Mouse (Mus musculus) layer of hippocampus, postnatal 25 days (tissue): Measurements from ENCODE around the gene Prmt8. TPM values are rescaled to one million over a fixed set of nuclear protein-coding genes. Genes with fewer than 3 reads are reported as not detected.

Source experiments
- DNase-seq, 2 experiments: peaks; one replicate each; pipeline ENCODE4 v3.0.0; 2022; ENCODE audit warnings: mixed read lengths in 2 of 2, low spot score in 1 of 2; ENCODE audit errors: extremely low spot score in 1 of 2
- microRNA-seq, 2 experiments: library from miRNA; unstranded; fragments of <30 nt; microRNA quantifications; one replicate each; pipeline ENCODE4 v1.2.0; 2021
- total RNA-seq, 2 experiments: library from RNA; stranded (reverse); gene quantifications; 2 replicates each; pipeline ENCODE4 v1.2.3; 2021

Prmt8 gene
- total RNA-seq, 2 experiments from 2014 or later = 66.7 to 71.6 TPM

DNA sequence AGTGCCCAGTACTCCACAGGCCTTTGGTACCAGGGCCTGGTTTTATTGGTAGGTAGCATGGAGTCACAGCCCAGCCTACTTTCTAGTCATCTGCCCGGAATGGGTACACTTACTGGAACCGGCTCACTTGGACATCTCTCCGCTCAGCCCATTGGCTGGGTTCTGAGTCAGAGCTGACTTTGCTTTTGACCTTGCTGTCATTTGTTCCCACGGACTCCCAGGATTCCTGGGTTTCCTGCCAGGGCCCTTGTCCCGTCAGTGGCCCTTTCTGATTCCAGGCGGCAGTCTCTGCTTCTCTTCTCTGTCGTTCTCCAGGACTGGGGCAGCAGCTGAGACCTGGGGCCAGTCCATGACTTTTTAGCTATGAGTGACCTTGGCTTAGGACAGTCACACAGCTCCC, 97.2 kb downstream of the Prmt8 start:
- DNase-seq = no peak

DNA sequence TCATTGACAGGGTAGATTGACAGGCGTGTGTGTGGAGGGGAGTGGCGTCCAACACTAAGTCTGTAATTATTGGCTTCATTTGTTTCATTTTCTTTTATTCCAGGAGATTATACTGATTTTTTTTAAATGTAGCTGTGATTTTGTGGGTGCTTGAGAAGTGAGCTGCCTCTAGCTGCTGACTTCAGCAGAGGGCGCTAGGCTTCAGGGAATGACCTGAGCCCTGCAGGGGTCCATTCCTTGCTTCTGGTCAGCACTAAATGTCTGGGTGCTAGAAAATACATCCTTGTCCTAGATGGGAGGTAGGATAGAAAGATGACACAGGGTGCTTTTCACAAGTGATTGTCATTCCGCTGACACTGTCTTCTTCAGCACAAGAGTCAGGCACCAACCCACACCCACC, 99.2 kb downstream of the Prmt8 start:
- DNase-seq = no peak

DNA sequence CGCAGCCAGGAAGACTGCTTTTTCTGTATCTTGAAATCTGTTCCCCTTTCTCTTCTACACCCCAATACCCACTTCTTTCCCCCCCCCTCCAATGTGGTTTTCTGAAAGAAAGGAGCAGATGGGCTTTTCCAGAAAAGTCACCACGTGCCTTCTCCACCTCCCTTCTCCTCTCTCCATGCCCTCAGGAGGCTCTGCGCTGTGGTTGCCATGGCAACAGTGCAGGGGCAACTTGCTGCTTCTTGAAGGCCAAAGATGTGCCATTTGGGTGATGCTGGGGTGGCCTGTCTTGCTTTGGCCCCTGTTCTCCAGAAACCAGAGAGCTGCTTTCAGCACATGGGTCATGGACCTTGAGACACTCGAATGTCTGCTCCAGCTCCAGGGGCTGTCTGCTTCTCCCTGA, 100.0 kb downstream of the Prmt8 start:
- DNase-seq = no peak

DNA sequence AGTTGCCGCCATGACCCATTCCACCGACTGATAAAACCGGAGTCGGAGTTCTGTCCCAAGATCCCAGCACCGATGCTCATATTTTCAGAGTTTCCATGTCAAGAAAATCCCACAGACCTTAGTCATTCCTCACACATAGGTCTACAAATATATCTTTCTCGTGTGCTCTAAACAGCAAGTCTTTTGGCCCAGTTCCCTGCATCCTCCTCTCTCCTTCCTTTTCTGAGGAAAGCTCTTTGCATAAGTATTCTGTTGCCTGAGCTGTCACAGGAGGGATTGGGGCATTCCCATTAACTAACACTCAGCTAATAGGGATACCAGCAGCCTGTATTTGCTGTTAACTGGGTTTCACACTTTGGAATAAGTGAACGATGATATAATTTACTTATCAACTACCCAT, 106.0 kb downstream of the Prmt8 start:
- DNase-seq = no peak

DNA sequence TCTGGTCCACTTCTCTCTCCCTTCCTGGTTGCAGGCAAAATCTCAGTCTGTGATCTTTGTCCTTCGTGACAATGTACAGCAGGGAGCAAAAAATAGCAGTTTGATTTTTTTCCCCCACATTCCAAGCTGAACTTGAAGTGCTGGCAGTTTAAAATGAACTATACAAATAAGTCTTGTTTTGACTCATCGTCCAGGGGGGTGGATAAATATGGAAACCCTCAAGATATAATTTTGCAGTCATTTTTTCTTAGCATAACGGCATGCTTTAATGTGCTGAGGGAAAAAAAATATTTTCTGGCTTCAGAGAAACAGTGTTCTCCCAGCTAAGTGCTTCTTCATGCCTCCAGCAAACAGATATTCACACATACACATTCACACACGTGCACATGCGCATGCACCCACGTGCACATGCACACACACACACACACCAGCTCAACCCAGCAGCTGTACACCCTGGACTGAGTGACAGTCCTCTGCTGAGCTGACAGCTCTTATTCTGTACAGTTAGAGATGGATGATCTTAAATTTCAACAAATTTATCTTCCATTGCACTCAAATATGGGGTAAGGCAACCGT, 107.5 kb downstream of the Prmt8 start:
- DNase-seq = no peak

DNA sequence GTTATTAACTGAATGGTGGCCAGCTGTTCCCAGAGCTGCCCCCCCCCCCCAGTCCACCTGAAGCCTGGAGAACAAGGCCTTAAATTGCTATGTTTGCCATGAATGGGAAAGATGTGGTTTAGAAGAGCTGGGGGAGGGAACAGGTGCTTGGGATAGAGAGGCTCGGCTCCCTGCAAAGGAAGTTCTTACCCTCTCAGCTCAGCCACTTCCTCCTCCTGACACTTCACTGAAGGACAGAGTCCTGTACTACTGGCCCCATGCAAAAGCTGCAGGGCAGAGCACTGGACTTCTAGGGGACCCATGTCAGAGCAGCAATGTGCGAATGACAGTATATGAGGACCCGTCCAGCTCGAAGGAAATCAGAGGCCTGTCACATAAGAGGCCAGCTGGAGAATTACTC, 109.3 kb downstream of the Prmt8 start:
- no peak for DNase-seq

DNA sequence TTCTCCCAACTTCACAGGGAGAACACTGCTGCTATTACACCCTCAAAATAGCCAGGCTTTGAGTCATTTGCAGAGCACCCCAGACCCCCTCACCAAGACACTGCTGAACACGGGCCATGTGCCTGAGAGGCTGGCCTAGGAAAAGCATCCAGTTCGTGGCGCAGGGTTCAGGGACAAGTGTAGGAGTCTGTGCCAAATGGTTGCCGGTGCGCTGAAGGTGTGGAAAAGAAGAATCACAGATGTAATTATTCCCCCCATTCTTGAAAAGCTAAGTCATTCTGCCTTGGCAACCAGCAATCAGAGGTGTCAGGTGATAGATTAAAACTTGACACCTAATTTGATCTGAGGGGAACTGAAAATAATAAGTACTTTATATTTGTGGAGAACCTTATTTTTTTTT, 109.8 kb downstream of the Prmt8 start:
- no peak for DNase-seq

DNA sequence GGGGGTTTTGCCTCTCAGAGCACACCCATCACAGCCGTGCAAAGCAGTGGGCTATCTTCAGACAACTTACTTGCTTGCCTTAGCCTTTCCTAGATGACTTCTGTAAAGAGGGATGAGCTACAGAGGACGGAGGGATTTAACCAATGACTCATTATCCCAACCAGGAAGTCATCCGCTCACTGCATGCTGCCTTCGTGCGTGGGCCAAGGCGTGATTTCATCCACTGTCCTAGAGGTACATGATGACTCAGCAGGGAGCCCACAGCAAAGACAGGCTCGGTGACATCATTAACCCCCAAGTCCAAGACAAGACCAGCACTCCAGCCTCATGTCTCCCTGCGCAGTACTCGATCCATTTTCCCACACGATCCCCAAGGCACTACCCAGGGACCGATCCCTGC, 112.1 kb downstream of the Prmt8 start:
- DNase-seq = no peak

DNA sequence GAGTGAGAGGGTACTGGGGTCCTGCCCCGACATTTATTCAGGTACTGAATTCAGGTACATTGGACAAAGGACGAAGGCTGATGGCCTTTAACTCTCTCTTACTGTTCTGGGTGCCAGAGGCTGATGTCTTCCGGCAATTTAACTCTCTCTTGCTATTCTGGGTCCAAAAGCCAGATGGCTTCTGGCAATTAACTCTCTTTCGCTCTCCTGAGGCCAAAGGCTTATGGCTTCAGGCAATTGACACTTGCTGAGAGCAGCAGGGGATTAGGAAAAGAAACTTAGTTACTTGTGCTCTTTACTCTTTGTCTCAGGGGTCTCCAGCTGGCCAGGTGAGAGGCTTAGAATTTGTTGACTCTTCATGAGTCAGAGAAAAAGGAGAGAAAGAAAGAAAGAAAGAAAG, 113.3 kb downstream of the Prmt8 start:
- DNase-seq = no peak

DNA sequence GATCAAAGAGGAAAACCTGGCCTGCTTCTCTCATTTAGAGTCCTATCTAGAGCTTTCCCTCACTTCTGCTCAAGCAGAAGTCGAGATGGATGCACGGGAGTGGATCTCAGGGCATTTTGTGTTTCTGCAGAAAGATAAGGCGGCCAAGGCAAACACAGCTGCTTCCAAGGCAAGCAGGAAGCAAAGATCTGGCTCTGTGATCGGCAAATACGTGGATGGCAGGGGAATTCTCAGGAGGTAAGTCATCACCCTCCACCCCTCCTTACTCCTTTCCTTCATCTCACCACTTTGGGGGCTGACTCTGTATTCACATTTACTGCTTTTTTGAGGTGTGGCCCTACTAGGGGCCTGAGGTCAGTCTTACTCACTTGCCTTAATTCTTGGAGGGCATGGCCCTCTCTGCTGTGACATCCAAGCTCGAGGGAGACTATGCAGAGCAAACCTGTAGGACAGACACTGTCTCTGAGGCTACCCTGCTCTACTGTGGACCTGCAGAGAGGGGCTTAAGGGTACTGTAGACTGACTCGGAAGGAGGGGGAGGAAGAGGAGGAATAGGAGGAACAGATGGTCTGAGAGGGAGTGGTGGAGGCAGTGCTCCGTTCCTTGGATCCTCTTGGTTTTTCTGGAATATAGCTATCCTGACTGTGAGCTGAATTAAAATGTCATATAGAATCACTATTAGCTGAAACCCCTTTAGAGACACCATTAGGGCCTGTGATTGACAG, 128.0 kb downstream of the Prmt8 start:
- DNase-seq = no peak

Small RNA genes within 50 kb of the gene (microRNA-seq; reads per million reads assigned to microRNA genes)
- 0 reads per million in 2 experiments for gene Mir7233

Other genes with a start within 250 kb of the Prmt8 start
- 1 to 10 TPM; 1.9 to 2.5 TPM for gene Cracr2a, start 208.1 kb downstream of the Prmt8 start, total RNA-seq
- gene Tspan11, start 118.1 kb upstream of the Prmt8 start, total RNA-seq = 1 to 10 TPM; 2.6 TPM